Mouse (Mus musculus) brown adipose tissue, adult 24 weeks (tissue): ENCODE results near the gene Wars. TPM values are rescaled to one million over a fixed set of nuclear protein-coding genes. Genes with fewer than 3 reads are reported as not detected.
"Not testable (repeated sequence)": the region's sequence is repeated elsewhere in the genome, so short reads cannot be mapped to it uniquely, and the experiment has no call there.

Experiments
- H3K27ac ChIP-seq: fragments of 200-500 bp; replicated peaks from 2 replicates; pipeline ENCODE4 v1.5.1; 2012; ENCODE audit warnings: low read depth, mild to moderate bottlenecking, low read length
- H3K4me1 ChIP-seq: fragments of 200-500 bp; 2 replicates; pipeline ENCODE4 v1.6.1; 2012; ENCODE audit warnings: low read length, mixed read lengths; ENCODE audit not compliant: control insufficient read depth, insufficient read depth, insufficient read length
- H3K4me3 ChIP-seq: fragments of 200-500 bp; 2 replicates; pipeline ENCODE4 v1.5.1; 2012; ENCODE audit warnings: low read depth, mild to moderate bottlenecking, low read length, moderate library complexity; ENCODE audit not compliant: insufficient read depth
- polyA plus RNA-seq: library from polyadenylated mRNA; stranded (reverse); fragments of >200 nt; gene quantifications from 2 replicates; pipeline ENCODE4 v1.2.4, GENCODE M21; 2012; ENCODE audit not compliant: missing spikeins, insufficient read depth, insufficient read length

The Wars gene
- polyA plus RNA-seq, 1 experiment, result 26.0 TPM

DNA sequence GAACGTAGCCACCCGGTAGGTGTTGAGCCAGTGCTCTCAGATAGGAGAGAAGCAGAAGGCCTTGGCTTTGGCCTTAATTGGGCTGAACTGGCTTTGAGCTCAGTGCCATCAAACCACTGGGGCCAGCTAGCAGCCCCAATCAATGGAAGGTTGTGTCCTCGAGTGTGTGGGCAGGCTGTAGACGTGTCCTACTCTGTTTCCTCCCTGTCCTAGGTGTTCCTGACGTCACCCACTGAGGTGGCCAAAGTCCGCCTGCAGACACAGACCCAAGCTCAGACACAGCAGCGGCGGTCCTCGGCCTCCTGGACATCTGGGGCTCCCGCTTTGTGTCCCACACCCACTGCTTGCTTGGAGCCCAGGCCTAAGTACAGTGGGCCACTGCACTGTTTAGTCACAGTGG is 38.9 kb downstream of the Wars start:
- no peak overlapping the region for H3K4me3 ChIP-seq
- H3K27ac ChIP-seq, result no peak overlapping the region
- peaks cover 6% of the 10 kb centered on the region; the same call in 1 of the 2 replicates for H3K4me1 ChIP-seq

DNA sequence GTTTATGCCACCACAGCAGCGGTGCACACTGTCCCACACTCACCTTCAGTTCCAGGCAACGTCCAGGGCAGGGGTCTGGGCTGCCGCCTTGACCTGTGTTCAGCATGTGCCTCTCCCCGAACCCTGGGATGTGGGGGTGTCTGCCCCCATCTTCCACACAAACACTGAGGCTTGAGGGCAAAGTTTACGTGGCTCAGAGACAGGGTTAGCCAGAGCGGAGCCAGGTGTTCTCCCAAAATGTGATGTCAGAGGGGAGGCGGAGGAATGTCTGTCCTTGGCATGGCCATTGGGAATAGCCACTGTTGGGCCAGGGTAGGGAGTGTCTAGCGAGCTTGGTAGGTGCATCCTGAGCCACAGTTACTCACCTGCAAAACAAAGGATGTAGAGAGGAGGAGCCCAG is 41.2 kb downstream of the Wars start:
- no peak overlapping the region for H3K4me3 ChIP-seq
- H3K4me1 ChIP-seq, result peaks cover 6% of the 10 kb centered on the region; the same call in 1 of the 2 replicates
- no peak overlapping the region for H3K27ac ChIP-seq

DNA sequence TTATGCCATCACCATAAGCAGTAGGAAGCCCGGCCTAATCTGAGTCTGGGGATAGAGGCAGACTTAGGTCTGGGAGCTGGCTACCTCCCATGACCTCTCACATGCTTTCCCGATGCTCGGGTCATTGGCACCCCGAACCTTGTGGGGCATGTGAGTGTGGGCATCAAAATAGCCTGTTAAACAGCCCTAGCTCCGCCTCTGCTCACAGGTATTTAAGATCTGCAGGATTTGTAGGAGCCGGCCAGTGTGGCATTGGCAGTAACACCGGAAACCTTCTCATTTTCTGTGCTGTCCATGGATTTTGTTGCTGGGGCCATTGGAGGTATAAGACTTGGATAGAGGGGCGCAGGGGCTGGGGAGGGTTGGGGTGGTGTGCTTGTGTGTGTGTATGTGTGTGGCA is 43.1 kb downstream of the Wars start:
- peaks cover 6% of the 10 kb centered on the region; the same call in 1 of the 2 replicates for H3K4me1 ChIP-seq
- no peak overlapping the region for H3K4me3 ChIP-seq
- H3K27ac ChIP-seq, result no peak overlapping the region

DNA sequence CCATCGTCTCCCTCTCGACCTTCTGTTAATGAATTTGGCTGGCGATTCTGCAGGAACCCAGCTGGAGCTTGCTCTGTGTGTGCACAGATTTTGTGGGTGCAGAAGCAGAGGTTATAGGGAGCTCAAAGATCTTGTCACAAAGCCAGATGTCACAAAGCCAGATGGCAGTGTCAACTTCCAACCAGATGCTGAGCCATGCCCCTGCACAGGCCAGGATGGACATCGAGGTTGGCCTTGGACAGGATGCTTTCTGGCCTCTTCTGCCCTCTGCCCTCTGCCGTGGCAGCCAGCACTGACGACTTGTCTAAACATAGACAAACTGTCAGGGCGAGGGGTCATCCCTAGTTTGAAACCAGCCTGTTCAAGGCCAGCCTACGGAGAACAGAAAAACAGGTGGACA is 43.8 kb downstream of the Wars start:
- Histone ChIP-seq H3K27ac (no peak overlapping the region), H3K4me1 (peaks cover 6% of the 10 kb centered on the region; the same call in 1 of the 2 replicates), H3K4me3 (no peak overlapping the region)

DNA sequence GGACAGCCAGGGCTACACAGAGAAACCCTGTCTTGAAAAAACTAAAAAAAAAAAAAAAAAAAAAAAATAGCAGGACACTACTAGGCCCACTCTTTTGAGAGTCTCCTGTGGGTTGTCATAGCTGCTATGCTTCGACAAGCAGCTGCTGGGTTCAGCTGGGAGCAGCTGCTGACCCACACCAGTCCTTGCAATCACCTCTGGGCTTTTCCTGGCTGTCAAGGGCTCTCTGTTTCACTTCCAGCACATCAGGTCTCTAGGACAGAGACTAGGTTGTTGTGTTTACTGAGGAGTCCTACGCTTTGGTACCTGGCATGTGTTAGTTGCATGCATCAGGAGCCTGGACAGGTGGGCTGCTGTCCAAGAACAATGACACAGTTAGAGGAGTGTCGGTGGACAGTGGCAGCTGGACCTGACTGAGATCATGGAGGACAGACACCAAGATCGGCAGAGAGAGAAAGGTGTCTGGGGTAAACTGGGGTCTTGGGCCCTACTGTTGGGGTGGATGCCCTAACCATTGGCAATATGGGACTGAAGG is 44.4 kb downstream of the Wars start:
- no peak overlapping the region for H3K27ac ChIP-seq
- peaks cover 6% of the 10 kb centered on the region; the same call in 1 of the 2 replicates for H3K4me1 ChIP-seq
- H3K4me3 ChIP-seq, result no peak overlapping the region

DNA sequence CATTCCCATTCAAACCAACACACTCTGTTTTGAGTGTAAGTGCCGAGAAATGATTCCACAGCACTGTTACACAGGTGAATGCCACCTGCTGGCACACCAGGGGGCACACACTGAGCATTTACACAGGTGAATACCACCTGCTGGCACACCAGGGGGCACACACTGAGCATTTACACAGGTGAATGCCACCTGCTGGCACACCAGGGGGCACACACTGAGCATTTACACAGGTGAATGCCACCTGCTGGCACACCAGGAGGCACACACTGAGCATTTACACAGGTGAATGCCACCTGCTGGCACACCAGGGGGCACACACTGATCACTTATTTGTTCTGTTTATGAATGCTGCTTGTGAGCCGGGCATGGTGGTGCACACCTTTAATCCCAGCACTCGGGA is 45.9 kb downstream of the Wars start:
- H3K4me3 ChIP-seq, H3K27ac ChIP-seq, H3K4me1 ChIP-seq: not testable (repeated sequence)

DNA sequence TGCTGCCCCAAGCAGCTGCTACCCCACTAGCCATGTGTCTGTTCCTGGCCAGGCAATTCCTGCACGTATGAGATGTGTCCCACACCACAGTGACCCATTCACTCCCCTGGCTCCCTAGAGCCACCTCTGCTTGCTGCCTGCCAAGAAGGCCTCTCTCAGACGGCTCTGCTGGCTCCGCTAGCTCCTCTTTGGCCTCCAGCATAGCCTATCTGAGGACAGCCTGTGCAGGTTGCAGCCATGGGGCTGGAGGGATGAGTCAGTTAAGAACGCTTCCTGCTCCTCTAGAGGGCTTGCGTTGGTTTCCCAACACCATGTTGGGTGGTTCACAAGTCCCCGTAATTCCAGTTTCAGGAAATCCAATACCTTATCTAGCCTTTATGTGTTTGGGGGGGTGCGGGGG is 51.3 kb downstream of the Wars start:
- no peak overlapping the region for H3K27ac ChIP-seq
- H3K4me3 ChIP-seq, result no peak overlapping the region
- peaks cover 1% of the 10 kb centered on the region for H3K4me1 ChIP-seq

DNA sequence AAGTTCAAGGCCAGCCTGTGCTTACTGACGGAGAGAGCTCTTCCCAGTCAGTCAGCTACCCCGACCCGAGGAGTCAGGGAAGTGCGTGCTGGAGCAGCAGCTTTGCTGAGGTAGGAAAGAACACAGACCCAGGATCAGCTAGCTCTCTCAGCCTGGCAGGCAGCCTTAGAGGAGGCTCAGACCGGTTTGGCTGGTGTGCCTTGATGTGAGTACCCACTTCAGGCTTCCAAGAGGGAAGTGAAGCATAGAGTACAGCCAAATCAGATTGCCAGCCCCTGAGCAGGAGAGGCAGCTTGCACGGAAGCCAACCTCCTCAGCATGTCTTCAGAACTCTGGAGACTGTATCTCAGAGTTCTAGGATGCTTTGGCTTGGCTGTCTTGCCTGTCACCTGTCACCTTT is 52.8 kb downstream of the Wars start:
- Histone ChIP-seq H3K4me3 (no peak overlapping the region), H3K27ac (no peak overlapping the region), H3K4me1 (peaks cover 13% of the 10 kb centered on the region)

DNA sequence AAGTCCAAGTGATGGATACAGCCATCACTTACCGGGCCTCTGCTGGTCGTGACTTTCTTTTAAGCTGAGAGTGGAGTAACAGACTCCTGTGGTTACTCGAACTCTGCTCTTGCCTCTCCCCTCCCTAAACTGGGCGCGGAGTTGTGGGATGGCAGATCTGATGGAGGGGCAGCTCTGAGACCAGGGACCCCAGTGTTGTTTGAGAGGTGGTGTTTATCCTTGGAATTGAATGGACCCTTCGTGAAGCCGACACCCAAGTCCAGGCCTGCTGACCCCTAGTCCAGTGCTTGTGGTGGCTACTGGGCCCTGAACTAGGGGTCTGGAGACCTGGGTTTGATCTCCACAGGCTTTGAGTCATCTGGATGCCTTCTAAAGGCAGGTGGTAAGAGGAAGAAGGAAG is 57.3 kb downstream of the Wars start:
- peaks cover 21% of the 10 kb centered on the region for H3K4me1 ChIP-seq
- H3K27ac ChIP-seq, result no peak overlapping the region; the same call in 1 of the 2 replicates
- peak overlapping the region; percentile 64 for H3K4me3 ChIP-seq

DNA sequence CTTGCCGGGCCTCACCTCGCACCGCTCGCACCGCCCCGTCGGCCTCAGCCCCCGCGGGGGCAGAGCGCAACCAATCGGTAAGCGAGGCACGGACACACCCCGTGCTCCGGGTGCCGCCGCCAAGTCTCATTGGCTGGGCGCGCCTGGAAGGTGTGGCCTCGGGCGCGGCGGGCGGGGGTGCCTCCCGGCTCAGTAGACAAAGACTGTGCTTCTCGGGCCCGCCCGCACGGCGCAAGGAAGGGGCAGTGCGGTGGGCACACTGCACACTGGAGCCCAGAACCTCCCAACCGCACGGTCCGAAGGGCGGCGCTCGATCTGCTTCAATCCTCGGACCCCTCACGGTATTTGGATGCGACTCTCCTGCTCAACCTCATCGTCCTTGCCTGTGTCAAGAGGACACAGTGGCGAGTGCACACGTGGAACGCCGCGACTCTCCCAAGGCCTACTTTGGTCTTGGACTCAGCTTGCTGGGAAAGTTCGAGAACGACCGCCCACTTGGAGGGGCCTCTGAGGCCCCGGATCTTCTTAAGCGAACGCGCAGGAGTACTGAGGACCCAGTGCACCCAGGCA is 58.0 kb downstream of the Wars start, which contains the start of the genes Slc25a29 and Slc25a47:
Slc25a29 (minus strand) TSS at position 44 of the 570 bp plus-strand sequence.
Slc25a47 (plus strand) TSS at position 207 of the 570 bp plus-strand sequence.
- H3K27ac ChIP-seq, result peak within 1 kb of the TSS; percentile 69
- H3K4me3 ChIP-seq, result peak within 1 kb of the TSS; percentile 66
- peaks cover 21% of the 10 kb centered on the region for H3K4me1 ChIP-seq

DNA sequence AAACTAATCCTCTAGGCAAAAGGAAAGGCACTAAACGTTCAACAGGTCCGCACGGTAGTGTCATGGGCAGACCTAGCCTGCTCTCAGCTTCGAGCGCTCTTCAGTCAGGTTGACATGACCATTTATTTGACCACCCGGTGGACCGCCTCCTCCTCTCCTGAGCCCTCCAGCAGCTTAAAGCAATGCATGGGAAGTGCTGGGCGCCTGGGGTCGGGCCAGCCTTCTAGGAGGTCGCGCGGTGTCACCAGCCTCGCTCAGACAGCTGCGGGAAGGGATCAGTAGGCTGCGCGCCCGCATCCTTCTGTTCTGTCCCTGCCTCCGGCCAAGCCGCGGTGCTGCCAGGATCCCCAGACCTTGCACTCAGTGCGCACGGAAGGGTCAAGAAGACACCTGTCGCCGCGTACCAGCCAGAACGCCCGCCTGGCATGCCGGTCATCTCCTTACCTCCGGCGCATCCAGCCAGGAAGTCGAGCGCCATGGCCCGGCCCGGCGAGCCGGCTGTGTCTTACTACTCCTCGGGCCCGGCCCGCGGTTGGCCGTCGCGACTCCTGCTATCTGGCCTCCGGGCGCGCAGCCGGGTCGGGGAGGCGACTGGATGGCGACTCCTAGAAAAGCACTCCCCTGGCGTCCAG is 58.6 kb downstream of the Wars start:
- H3K4me3 ChIP-seq, result peak overlapping the region; percentile 66
- no peak overlapping the region for H3K27ac ChIP-seq
- H3K4me1 ChIP-seq, result peaks cover 21% of the 10 kb centered on the region

DNA sequence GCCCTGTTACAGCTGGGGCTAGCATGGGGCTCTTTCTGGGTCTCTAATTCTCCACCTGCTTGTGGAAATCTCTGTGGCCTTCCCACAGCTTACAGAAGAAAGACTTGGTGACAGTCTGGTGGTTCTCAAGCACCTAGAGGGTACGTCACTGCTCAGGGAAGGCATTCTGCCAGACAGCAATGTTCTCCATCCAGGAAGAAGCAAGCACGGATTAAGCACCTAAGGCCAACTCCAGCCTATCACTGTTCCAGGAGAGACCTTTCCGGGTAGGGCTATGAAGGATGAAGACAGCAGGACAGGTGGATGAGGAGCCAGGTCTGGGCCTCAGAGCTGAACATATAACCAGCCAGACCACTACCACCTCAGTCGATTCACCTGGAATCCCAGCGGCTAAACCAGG is 59.2 kb downstream of the Wars start:
- H3K4me1 ChIP-seq, result peaks cover 21% of the 10 kb centered on the region
- H3K4me3 ChIP-seq, result peak overlapping the region; percentile 66
- no peak overlapping the region for H3K27ac ChIP-seq

DNA sequence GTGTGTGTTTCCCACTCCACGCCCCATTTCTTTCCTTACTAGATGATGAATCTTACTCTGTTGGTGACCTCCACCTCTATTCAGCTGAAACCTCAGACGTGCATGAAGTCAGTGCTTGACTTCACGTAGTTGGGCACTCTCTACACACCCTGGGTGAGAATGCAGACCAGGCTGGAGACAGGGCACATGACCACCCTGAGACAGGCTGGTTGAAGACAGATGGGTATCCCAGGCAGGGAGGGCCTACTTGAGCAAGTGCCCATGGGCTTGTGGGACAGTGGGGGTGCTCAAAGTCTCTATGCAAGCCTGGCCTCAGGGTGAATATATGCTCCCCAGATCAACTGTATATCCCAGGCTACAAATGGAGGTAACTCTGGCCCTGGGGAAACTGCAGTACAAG is 59.6 kb downstream of the Wars start:
- Histone ChIP-seq H3K4me1 (peaks cover 21% of the 10 kb centered on the region), H3K27ac (no peak overlapping the region), H3K4me3 (no peak overlapping the region)

DNA sequence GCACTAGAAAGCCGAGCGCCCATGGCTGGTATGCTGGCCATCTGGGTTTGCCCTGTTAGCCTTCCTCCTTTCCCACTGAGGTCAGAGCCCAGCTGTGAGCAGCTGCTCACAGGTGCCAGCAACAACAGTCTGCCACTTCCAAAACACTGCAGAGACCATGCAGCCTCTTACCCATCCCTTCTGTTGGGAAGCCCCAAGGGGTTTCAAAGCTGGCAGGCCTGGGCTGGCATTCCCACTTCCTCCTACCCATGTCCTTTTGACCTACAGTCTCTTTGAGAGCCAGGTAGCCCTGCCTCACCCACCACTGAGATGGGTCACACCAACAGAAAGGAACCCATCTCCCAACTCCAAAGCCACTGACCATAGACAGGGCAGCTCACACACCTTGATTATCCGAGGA is 60.6 kb downstream of the Wars start:
- H3K4me3 ChIP-seq, result no peak overlapping the region
- H3K4me1 ChIP-seq, result peaks cover 21% of the 10 kb centered on the region
- no peak overlapping the region for H3K27ac ChIP-seq

DNA sequence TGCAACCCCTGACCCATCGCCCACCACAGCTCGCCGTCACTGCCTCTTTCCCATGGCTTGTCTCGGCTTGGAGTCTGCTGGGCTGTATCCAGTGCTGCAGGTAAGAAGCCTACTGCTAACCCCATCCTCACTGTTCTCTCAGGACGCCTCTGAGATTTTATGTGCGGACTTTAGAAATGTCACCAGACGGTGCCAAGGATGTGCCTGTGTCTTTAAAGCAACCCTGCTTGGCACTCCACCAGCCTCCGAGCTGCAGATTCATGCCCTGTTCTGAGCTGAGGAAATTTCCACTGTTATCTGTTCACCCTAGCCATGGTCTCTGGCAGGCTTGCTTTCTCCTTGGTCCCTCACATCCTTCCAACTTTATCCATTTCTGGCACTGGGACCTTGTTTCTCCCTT is 61.1 kb downstream of the Wars start:
- Histone ChIP-seq H3K27ac (no peak overlapping the region), H3K4me3 (no peak overlapping the region), H3K4me1 (peaks cover 21% of the 10 kb centered on the region)
